Mouse (Mus musculus): ENCODE measurements around the gene Zfhx3. TPM values are rescaled to one million over a fixed set of nuclear protein-coding genes. Genes with fewer than 3 reads are reported as not detected.
A peak's percentile ranks its signal among the peaks of the same experiment; 100 is the strongest.

Zfhx3 gene
- polyA plus RNA-seq, 1 experiment from 2014 or later, result 3.3 TPM

GRCm38 (mm10) chr8:108222091-108222490, 279.6 kb downstream of the Zfhx3 start:
- peaks cover 6% of the 10 kb centered on the region for H3K4me1 ChIP-seq (ENCODE audit: control insufficient read depth, insufficient read depth, low read length)
- no peak overlapping the region for H3K4me3 ChIP-seq (ENCODE audit: low read length)
- no peaks in the 10 kb centered on the region for H3K9me3 ChIP-seq (replicated peaks; ENCODE audit: control insufficient read depth, low read length)
- no peaks in the 10 kb centered on the region for H3K27me3 ChIP-seq (ENCODE audit: control insufficient read depth, insufficient read depth, low read length)
- no peaks in the 10 kb centered on the region for H3K36me3 ChIP-seq (ENCODE audit: control insufficient read depth, insufficient read depth)
- H3K4me2 ChIP-seq (ENCODE audit: low read depth, low read length), result no peak overlapping the region
- H3K9ac ChIP-seq (ENCODE audit: low read length), result no peak overlapping the region
- H3K27ac ChIP-seq (ENCODE audit: low read length), result no peak overlapping the region
- no peak for ATAC-seq (replicated peaks; ENCODE audit: extremely low read depth, insufficient read depth, low FRiP score)
- 69% methylated on average over 2 of the region's 2 CpGs for WGBS

- ATAC-seq (replicated peaks; ENCODE audit: extremely low read depth, insufficient read depth, low FRiP score), result no peak
- Histone ChIP-seq H3K9me3 (replicated peaks; ENCODE audit: control insufficient read depth, low read length) (no peaks in the 10 kb centered on the region), H3K4me3 (ENCODE audit: low read length) (no peak overlapping the region), H3K27ac (ENCODE audit: low read length) (no peak overlapping the region), H3K36me3 (ENCODE audit: control insufficient read depth, insufficient read depth) (no peaks in the 10 kb centered on the region), H3K9ac (ENCODE audit: low read length) (no peak overlapping the region), H3K4me1 (ENCODE audit: control insufficient read depth, insufficient read depth, low read length) (no peaks in the 10 kb centered on the region), H3K4me2 (ENCODE audit: low read depth, low read length) (no peak overlapping the region), H3K27me3 (ENCODE audit: control insufficient read depth, insufficient read depth, low read length) (no peaks in the 10 kb centered on the region)
- 81% methylated on average over 7 of the region's 7 CpGs for WGBS
These were observed 289.9 kb downstream of the Zfhx3 start for GRCm38 (mm10) chr8:108232326-108232725.

- WGBS, result 57% methylated on average over 4 of the region's 4 CpGs
- H3K9me3 ChIP-seq (replicated peaks; ENCODE audit: control insufficient read depth, low read length), result no peaks in the 10 kb centered on the region
- no peak overlapping the region for H3K9ac ChIP-seq (ENCODE audit: low read length)
- H3K27me3 ChIP-seq (ENCODE audit: control insufficient read depth, insufficient read depth, low read length), result no peaks in the 10 kb centered on the region
- H3K4me2 ChIP-seq (ENCODE audit: low read depth, low read length), result no peak overlapping the region
- no peak for ATAC-seq (replicated peaks; ENCODE audit: extremely low read depth, insufficient read depth, low FRiP score)
- H3K4me1 ChIP-seq (ENCODE audit: control insufficient read depth, insufficient read depth, low read length), result no peaks in the 10 kb centered on the region
- H3K36me3 ChIP-seq (ENCODE audit: control insufficient read depth, insufficient read depth), result no peaks in the 10 kb centered on the region
- H3K4me3 ChIP-seq (ENCODE audit: low read length), result no peak overlapping the region
- no peak overlapping the region for H3K27ac ChIP-seq (ENCODE audit: low read length)
These were observed 292.0 kb downstream of the Zfhx3 start for GRCm38 (mm10) chr8:108234481-108234880.

GRCm38 (mm10) chr8:108236715-108237114, 294.3 kb downstream of the Zfhx3 start:
- H3K4me3 ChIP-seq (ENCODE audit: low read length), result no peak overlapping the region
- ATAC-seq (replicated peaks; ENCODE audit: extremely low read depth, insufficient read depth, low FRiP score), result no peak
- H3K27ac ChIP-seq (ENCODE audit: low read length), result no peak overlapping the region
- WGBS, result 59% methylated on average over 8 of the region's 8 CpGs
- H3K4me2 ChIP-seq (ENCODE audit: low read depth, low read length), result no peak overlapping the region
- peaks cover 3% of the 10 kb centered on the region; the same call in 1 of the 2 replicates for H3K4me1 ChIP-seq (ENCODE audit: control insufficient read depth, insufficient read depth, low read length)
- H3K27me3 ChIP-seq (ENCODE audit: control insufficient read depth, insufficient read depth, low read length), result 0 out of 2 replicates have a peak, but pooled peaks cover 2% of the 10 kb centered on the region
- no peaks in the 10 kb centered on the region for H3K36me3 ChIP-seq (ENCODE audit: control insufficient read depth, insufficient read depth)
- H3K9ac ChIP-seq (ENCODE audit: low read length), result no peak overlapping the region
- H3K9me3 ChIP-seq (replicated peaks; ENCODE audit: control insufficient read depth, low read length), result no peaks in the 10 kb centered on the region

- Histone ChIP-seq H3K4me1 (ENCODE audit: control insufficient read depth, insufficient read depth, low read length) (peaks cover 3% of the 10 kb centered on the region; the same call in 1 of the 2 replicates), H3K36me3 (ENCODE audit: control insufficient read depth, insufficient read depth) (no peaks in the 10 kb centered on the region), H3K4me2 (ENCODE audit: low read depth, low read length) (no peak overlapping the region), H3K4me3 (ENCODE audit: low read length) (no peak overlapping the region), H3K27me3 (ENCODE audit: control insufficient read depth, insufficient read depth, low read length) (0 out of 2 replicates have a peak, but pooled peaks cover 2% of the 10 kb centered on the region), H3K9ac (ENCODE audit: low read length) (no peak overlapping the region), H3K9me3 (replicated peaks; ENCODE audit: control insufficient read depth, low read length) (no peaks in the 10 kb centered on the region), H3K27ac (ENCODE audit: low read length) (no peak overlapping the region)
- 83% methylated on average over 5 of the region's 5 CpGs for WGBS
- no peak for ATAC-seq (replicated peaks; ENCODE audit: extremely low read depth, insufficient read depth, low FRiP score)
These were observed 297.1 kb downstream of the Zfhx3 start for GRCm38 (mm10) chr8:108239531-108239930.

GRCm38 (mm10) chr8:108241041-108241690, 298.7 kb downstream of the Zfhx3 start:
- no peak for ATAC-seq (replicated peaks; ENCODE audit: extremely low read depth, insufficient read depth, low FRiP score)

GRCm38 (mm10) chr8:108243270-108243669, 300.8 kb downstream of the Zfhx3 start:
- Histone ChIP-seq H3K9me3 (replicated peaks; ENCODE audit: control insufficient read depth, low read length) (no peaks in the 10 kb centered on the region), H3K4me1 (ENCODE audit: control insufficient read depth, insufficient read depth, low read length) (peaks cover 3% of the 10 kb centered on the region; the same call in 1 of the 2 replicates), H3K36me3 (ENCODE audit: control insufficient read depth, insufficient read depth) (no peaks in the 10 kb centered on the region), H3K27me3 (ENCODE audit: control insufficient read depth, insufficient read depth, low read length) (0 out of 2 replicates have a peak, but pooled peaks cover 2% of the 10 kb centered on the region), H3K9ac (ENCODE audit: low read length) (no peak overlapping the region), H3K4me3 (ENCODE audit: low read length) (no peak overlapping the region), H3K27ac (ENCODE audit: low read length) (no peak overlapping the region), H3K4me2 (ENCODE audit: low read depth, low read length) (no peak overlapping the region)
- 65% methylated on average over 9 of the region's 9 CpGs for WGBS
- no peak for ATAC-seq (replicated peaks; ENCODE audit: extremely low read depth, insufficient read depth, low FRiP score)

More at GRCm38 (mm10) chr8:108241041-108241690, 298.7 kb downstream of the Zfhx3 start:
- peak overlapping the region; percentile 43 for H3K4me3 ChIP-seq (ENCODE audit: low read length)
- H3K4me2 ChIP-seq (ENCODE audit: low read depth, low read length), result peak overlapping the region; percentile 66
- H3K27ac ChIP-seq (ENCODE audit: low read length), result no peak overlapping the region
- WGBS, result 20% methylated on average over 19 of the region's 19 CpGs
- H3K9ac ChIP-seq (ENCODE audit: low read length), result no peak overlapping the region
- H3K9me3 ChIP-seq (replicated peaks; ENCODE audit: control insufficient read depth, low read length), result no peaks in the 10 kb centered on the region
- 0 out of 2 replicates have a peak, but pooled peaks cover 2% of the 10 kb centered on the region for H3K27me3 ChIP-seq (ENCODE audit: control insufficient read depth, insufficient read depth, low read length)
- H3K4me1 ChIP-seq (ENCODE audit: control insufficient read depth, insufficient read depth, low read length), result peaks cover 3% of the 10 kb centered on the region; the same call in 1 of the 2 replicates
- no peaks in the 10 kb centered on the region for H3K36me3 ChIP-seq (ENCODE audit: control insufficient read depth, insufficient read depth)

- 0 out of 2 replicates have a peak, but pooled peaks cover 2% of the 10 kb centered on the region for H3K27me3 ChIP-seq (ENCODE audit: control insufficient read depth, insufficient read depth, low read length)
- peak overlapping the region; percentile 25 for H3K4me3 ChIP-seq (ENCODE audit: low read length)
- H3K4me2 ChIP-seq (ENCODE audit: low read depth, low read length), result peak overlapping the region; percentile 39
- no peaks in the 10 kb centered on the region for H3K9me3 ChIP-seq (replicated peaks; ENCODE audit: control insufficient read depth, low read length)
- no peak for ATAC-seq (replicated peaks; ENCODE audit: extremely low read depth, insufficient read depth, low FRiP score)
- no peak overlapping the region for H3K27ac ChIP-seq (ENCODE audit: low read length)
- 52% methylated on average over 17 of the region's 17 CpGs for WGBS
- peaks cover 3% of the 10 kb centered on the region; the same call in 1 of the 2 replicates for H3K4me1 ChIP-seq (ENCODE audit: control insufficient read depth, insufficient read depth, low read length)
- H3K36me3 ChIP-seq (ENCODE audit: control insufficient read depth, insufficient read depth), result no peaks in the 10 kb centered on the region
- H3K9ac ChIP-seq (ENCODE audit: low read length), result 0 out of 2 replicates have a peak overlapping the region, but pooled peaks have one; percentile 15
These were observed 302.4 kb downstream of the Zfhx3 start for GRCm38 (mm10) chr8:108244636-108245494.

- Histone ChIP-seq H3K27me3 (ENCODE audit: control insufficient read depth, insufficient read depth, low read length) (0 out of 2 replicates have a peak, but pooled peaks cover 2% of the 10 kb centered on the region), H3K9ac (ENCODE audit: low read length) (no peak overlapping the region), H3K9me3 (replicated peaks; ENCODE audit: control insufficient read depth, low read length) (no peaks in the 10 kb centered on the region), H3K4me3 (ENCODE audit: low read length) (no peak overlapping the region), H3K36me3 (ENCODE audit: control insufficient read depth, insufficient read depth) (no peaks in the 10 kb centered on the region), H3K27ac (ENCODE audit: low read length) (no peak overlapping the region), H3K4me2 (ENCODE audit: low read depth, low read length) (no peak overlapping the region), H3K4me1 (ENCODE audit: control insufficient read depth, insufficient read depth, low read length) (peaks cover 3% of the 10 kb centered on the region; the same call in 1 of the 2 replicates)
- no peak for ATAC-seq (replicated peaks; ENCODE audit: extremely low read depth, insufficient read depth, low FRiP score)
- WGBS, result 61% methylated on average over 8 of the region's 8 CpGs
These were observed 303.1 kb downstream of the Zfhx3 start for GRCm38 (mm10) chr8:108245575-108245974.

All from heart, embryonic 16.5 days (tissue).